Mouse (Mus musculus) spleen, adult 2 months (tissue): ENCODE data around the gene Ninl.

Experiments
- CTCF ChIP-seq: fragments of 200-500 bp; IDR thresholded peaks from 2 replicates; pipeline ENCODE4 v1.5.1; 2011; ENCODE audit warnings: mild to moderate bottlenecking, inconsistent platforms; ENCODE audit not compliant: insufficient read depth, insufficient read length, insufficient replicate concordance; ENCODE audit errors: extremely low read depth
- POLR2A ChIP-seq: fragments of 200-500 bp; IDR thresholded peaks from 2 replicates; pipeline ENCODE4 v1.6.1; 2011; ENCODE audit warnings: low read depth, low read length, inconsistent platforms

GRCm38 (mm10) chr2:150951201-150951600, 88.0 kb downstream of the Ninl start:
- TF ChIP-seq POLR2A: no peak
- no peak for TF ChIP-seq CTCF
